Mouse (Mus musculus): ENCODE measurements around the gene Megf6. TPM values are rescaled to one million over a fixed set of nuclear protein-coding genes. Genes with fewer than 3 reads are reported as not detected.

Gene Megf6
- polyA plus RNA-seq, 1 experiment, result 0.55 TPM

DNA sequence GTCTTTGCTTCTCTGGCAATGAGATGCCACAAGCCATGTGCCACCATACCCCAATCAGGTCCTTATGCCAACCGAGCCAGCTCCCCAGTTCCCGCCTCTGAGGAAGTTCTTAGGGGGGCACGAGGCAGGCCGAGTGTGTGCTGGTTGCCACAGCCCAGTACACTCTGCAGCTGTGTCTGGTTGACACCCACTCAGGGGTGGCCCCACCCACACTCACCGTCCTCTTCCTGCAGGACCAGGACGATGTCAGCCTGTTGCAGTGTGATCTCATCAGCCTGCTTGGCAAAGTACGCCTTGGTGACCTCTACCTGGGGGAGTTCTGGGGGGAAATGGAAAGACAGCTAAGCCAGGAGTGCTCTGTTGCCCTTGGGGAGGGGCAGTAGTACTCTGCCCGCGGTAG, 109.0 kb downstream of the Megf6 start:
- H3K36me3 ChIP-seq (ENCODE audit: control insufficient read depth, insufficient read depth, low read length), result no peaks in the 10 kb centered on the region; the same call in 1 of the 2 replicates
- DNase-seq, result no peak
- 36% methylated on average over 9 of the region's 9 CpGs for WGBS
- H3K4me1 ChIP-seq (ENCODE audit: control insufficient read depth, insufficient read depth, low read length), result no peaks in the 10 kb centered on the region
- no peak for TF ChIP-seq POLR2A (IDR thresholded peaks at IDR 0.05; ENCODE audit: low read depth, low read length)
- no peak for TF ChIP-seq CTCF (conservative IDR thresholded peaks at IDR 0.05; ENCODE audit: insufficient read depth, insufficient read length, low read depth, low read length)
- H3K27me3 ChIP-seq (replicated peaks; ENCODE audit: control insufficient read depth, insufficient read depth, low read length), result no peaks in the 10 kb centered on the region
- no peak overlapping the region for H3K27ac ChIP-seq (ENCODE audit: insufficient read depth, low read depth, low read length)
- no peak overlapping the region for H3K4me3 ChIP-seq (ENCODE audit: insufficient read depth, low read depth, low read length)

DNA sequence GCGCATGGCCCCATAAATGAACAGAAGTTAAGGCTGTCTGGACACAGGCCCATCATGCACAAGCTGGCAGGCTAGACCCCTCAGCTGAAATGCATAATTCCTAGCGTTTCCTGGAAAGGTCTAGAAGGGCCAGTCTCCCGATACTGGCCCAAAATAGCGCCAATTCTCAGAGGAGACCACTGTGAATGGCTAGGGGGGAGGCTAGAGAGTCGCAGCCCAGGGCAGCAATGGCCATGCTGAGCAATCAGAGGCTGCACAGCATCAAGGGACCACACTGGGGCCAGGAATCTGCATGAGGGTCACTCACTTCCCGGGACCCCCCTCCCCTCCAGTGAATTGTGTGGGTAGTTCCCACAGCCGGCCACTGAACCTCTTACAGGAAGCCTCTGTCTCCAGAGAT, 113.1 kb downstream of the Megf6 start:
- no peak overlapping the region for H3K4me3 ChIP-seq (ENCODE audit: insufficient read depth, low read depth, low read length)
- DNase-seq, result no peak
- TF ChIP-seq CTCF (conservative IDR thresholded peaks at IDR 0.05; ENCODE audit: insufficient read depth, insufficient read length, low read depth, low read length) (no peak), POLR2A (IDR thresholded peaks at IDR 0.05; ENCODE audit: low read depth, low read length) (no peak)
- H3K4me1 ChIP-seq (ENCODE audit: control insufficient read depth, insufficient read depth, low read length), result no peaks in the 10 kb centered on the region
- no peak overlapping the region for H3K27ac ChIP-seq (ENCODE audit: insufficient read depth, low read depth, low read length)
- H3K36me3 ChIP-seq (ENCODE audit: control insufficient read depth, insufficient read depth, low read length), result no peaks in the 10 kb centered on the region
- no peaks in the 10 kb centered on the region for H3K27me3 ChIP-seq (replicated peaks; ENCODE audit: control insufficient read depth, insufficient read depth, low read length)
- WGBS, result 59% methylated on average over 7 of the region's 7 CpGs

DNA sequence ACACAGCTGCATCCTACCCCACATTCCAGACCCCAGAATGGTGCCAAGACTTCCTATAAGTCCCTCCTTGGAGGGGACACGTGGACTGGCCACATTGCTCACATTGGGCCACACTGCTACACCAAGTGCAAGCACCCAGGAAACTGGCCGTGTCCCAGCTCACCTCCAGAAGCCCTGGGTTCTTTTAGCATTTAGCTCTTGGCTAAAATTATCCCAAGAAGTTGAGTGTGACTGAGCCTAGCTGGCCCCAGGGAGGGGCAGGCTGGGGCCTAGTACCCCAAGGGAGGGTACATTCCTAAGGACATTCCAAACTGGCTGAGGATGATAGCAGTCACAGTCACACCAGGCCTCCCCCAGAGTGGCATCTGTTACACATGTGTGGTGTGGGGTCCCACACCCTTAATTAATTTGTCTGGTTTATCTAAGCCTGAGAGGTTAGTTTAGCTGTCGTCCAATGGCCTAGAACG, 123.2 kb downstream of the Megf6 start:
- 25% methylated on average over 4 of the region's 4 CpGs for WGBS

DNA sequence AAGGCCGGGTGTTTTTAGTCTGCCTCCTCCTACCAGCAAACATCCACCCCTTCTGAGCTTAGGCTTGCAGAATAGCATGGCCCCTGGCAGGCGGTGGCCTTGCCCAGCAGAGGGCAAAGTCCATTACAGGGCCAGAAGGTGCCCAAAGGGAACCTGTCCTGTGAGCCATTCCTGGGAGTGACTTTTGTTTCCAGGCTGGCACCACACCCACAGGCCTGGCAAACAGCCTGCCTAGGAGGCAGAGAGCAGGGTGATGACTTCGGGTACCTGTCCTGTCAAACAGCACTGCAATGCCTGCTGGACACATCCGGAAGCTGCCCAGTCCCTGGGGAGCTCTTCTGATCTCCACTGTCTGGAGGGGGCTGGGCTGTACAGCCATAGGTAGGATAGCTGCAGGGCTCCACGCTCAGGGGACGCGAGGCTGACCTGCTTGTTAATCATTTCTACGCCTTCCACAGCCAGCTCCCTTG, 123.8 kb downstream of the Megf6 start:
- no peaks in the 10 kb centered on the region for H3K36me3 ChIP-seq (ENCODE audit: control insufficient read depth, insufficient read depth, low read length)
- no peak overlapping the region for H3K4me3 ChIP-seq (ENCODE audit: insufficient read depth, low read depth, low read length)
- H3K27ac ChIP-seq (ENCODE audit: insufficient read depth, low read depth, low read length), result peak overlapping the region; percentile 75
- TF ChIP-seq POLR2A (IDR thresholded peaks at IDR 0.05; ENCODE audit: low read depth, low read length) (no peak), CTCF (conservative IDR thresholded peaks at IDR 0.05; ENCODE audit: insufficient read depth, insufficient read length, low read depth, low read length) (0 out of 2 replicates have a peak, but pooled peaks have one; percentile 7)
- no peaks in the 10 kb centered on the region for H3K27me3 ChIP-seq (replicated peaks; ENCODE audit: control insufficient read depth, insufficient read depth, low read length)
- 13% methylated on average over 8 of the region's 8 CpGs for WGBS
- DNase-seq, result peak; percentile 95
- peaks cover 27% of the 10 kb centered on the region for H3K4me1 ChIP-seq (ENCODE audit: control insufficient read depth, insufficient read depth, low read length)

More for the DNA sequence above, 123.2 kb downstream of the Megf6 start:
- Histone ChIP-seq H3K4me1 (ENCODE audit: control insufficient read depth, insufficient read depth, low read length) (peaks cover 27% of the 10 kb centered on the region), H3K4me3 (ENCODE audit: insufficient read depth, low read depth, low read length) (no peak overlapping the region), H3K27me3 (replicated peaks; ENCODE audit: control insufficient read depth, insufficient read depth, low read length) (no peaks in the 10 kb centered on the region), H3K27ac (ENCODE audit: insufficient read depth, low read depth, low read length) (peak overlapping the region; percentile 75), H3K36me3 (ENCODE audit: control insufficient read depth, insufficient read depth, low read length) (no peaks in the 10 kb centered on the region)
- TF ChIP-seq POLR2A (IDR thresholded peaks at IDR 0.05; ENCODE audit: low read depth, low read length), result no peak
- TF ChIP-seq CTCF (conservative IDR thresholded peaks at IDR 0.05; ENCODE audit: insufficient read depth, insufficient read length, low read depth, low read length), result no peak
- peak; percentile 53 for DNase-seq

DNA sequence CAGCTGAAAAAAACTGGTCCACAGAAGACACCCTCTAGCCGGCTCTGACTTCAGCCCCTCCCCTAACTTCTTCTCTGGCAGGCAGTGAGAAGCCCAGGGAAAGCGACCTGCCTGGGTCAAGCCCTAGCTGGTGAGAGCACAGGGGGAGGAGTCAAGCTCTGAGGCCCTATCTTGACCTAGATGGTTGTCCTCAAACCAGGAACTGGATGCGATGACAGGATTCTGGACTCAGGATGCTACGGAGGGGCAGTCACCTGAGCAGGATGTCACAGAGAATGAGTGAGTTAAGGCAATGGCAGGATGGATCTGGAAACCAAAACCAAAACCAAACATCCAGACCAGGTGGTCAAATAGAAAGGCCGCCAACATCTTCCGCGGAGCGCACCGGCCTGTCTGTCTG, 127.2 kb downstream of the Megf6 start:
- Histone ChIP-seq H3K4me3 (ENCODE audit: insufficient read depth, low read depth, low read length) (peak overlapping the region; percentile 30), H3K4me1 (ENCODE audit: control insufficient read depth, insufficient read depth, low read length) (peaks cover 31% of the 10 kb centered on the region), H3K27me3 (replicated peaks; ENCODE audit: control insufficient read depth, insufficient read depth, low read length) (no peaks in the 10 kb centered on the region), H3K36me3 (ENCODE audit: control insufficient read depth, insufficient read depth, low read length) (no peaks in the 10 kb centered on the region), H3K27ac (ENCODE audit: insufficient read depth, low read depth, low read length) (peak overlapping the region; percentile 70)
- 29% methylated on average over 9 of the region's 9 CpGs for WGBS
- DNase-seq, result peak; percentile 91
- TF ChIP-seq CTCF (conservative IDR thresholded peaks at IDR 0.05; ENCODE audit: insufficient read depth, insufficient read length, low read depth, low read length), result no peak
- no peak for TF ChIP-seq POLR2A (IDR thresholded peaks at IDR 0.05; ENCODE audit: low read depth, low read length)

DNA sequence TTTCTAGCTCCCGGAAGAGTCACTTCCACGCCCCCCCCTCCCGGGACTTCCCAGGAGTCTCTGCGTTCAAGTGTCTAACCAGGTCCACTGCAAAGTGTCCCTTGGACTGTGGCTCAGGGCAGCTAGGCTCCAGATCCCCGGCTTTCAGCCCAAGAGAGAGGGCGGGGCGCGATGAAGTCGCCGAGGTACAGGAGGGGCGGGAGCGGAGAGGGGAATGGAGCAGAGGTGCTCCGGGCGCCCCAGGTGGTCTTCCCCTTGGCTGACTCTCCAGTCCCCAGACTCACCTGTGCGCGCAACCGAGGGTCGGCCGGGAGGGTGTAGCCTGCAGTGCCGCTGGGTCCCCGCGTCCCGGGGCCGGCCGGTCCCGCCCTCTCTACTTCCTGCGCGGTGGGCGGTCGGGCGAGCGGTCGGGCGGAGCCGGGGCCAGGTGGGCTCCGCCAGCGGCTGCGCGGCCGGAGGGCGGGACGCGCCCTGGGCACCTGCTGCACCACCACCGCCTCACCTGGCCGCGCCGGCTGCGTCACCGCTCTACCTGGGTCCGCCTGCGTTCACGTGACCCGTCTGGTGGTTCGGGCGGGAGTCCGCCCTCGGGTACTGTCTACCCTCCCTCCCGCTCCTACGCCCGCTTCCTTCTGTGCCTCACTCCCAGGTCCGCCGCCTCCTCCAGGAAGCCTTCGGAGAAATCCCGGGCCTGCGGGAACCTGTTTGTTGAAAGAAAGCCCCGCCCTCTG, 129.2 kb downstream of the Megf6 start:
- peak; percentile 93 for DNase-seq
- TF ChIP-seq POLR2A (IDR thresholded peaks at IDR 0.05; ENCODE audit: low read depth, low read length), result no peak
- Histone ChIP-seq H3K36me3 (ENCODE audit: control insufficient read depth, insufficient read depth, low read length) (no peaks in the 10 kb centered on the region), H3K27me3 (replicated peaks; ENCODE audit: control insufficient read depth, insufficient read depth, low read length) (no peaks in the 10 kb centered on the region), H3K4me1 (ENCODE audit: control insufficient read depth, insufficient read depth, low read length) (peaks cover 21% of the 10 kb centered on the region), H3K4me3 (ENCODE audit: insufficient read depth, low read depth, low read length) (peak overlapping the region; percentile 73), H3K27ac (ENCODE audit: insufficient read depth, low read depth, low read length) (peak overlapping the region; percentile 85)
- 1% methylated on average over 56 of the region's 66 CpGs for WGBS

DNA sequence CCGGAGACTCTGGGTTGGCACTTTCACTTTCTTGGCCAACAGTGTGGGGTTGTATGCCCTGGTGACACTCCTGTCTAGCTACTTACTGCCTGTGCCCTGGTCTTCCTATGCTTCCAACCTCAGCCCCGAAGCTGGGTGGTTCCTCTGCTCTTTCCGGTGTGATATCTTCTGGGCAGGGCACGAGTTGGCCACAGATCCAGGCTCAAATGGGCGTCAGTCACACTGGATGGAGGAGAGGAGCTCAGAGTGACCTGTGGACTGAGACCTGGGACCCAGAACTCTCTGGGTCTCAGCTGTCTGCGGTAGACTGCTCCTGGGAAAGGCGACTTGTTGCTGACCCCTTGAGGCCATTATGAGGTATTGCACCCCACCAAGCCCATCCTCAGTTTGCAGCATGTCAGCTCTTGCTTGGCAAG, 130.9 kb downstream of the Megf6 start, which contains the start of gene Arhgef16:
TSS of gene Arhgef16 (minus strand) at position 211 of the 416 bp plus-strand sequence.
- TF ChIP-seq POLR2A (IDR thresholded peaks at IDR 0.05; ENCODE audit: low read depth, low read length) (no peak), CTCF (conservative IDR thresholded peaks at IDR 0.05; ENCODE audit: insufficient read depth, insufficient read length, low read depth, low read length) (peak; percentile 95)
- H3K4me1 ChIP-seq (ENCODE audit: control insufficient read depth, insufficient read depth, low read length), result peaks cover 15% of the 10 kb centered on the region
- H3K27me3 ChIP-seq (replicated peaks; ENCODE audit: control insufficient read depth, insufficient read depth, low read length), result no peaks in the 10 kb centered on the region
- H3K27ac ChIP-seq (ENCODE audit: insufficient read depth, low read depth, low read length), result no peak within 1 kb of the TSS
- 10% methylated on average over 7 of the region's 7 CpGs for WGBS
- H3K36me3 ChIP-seq (ENCODE audit: control insufficient read depth, insufficient read depth, low read length), result no peaks in the 10 kb centered on the region
- H3K4me3 ChIP-seq (ENCODE audit: insufficient read depth, low read depth, low read length), result no peak within 1 kb of the TSS
- DNase-seq, result peak; percentile 77
